Mouse (Mus musculus) layer of hippocampus, adult 2 months (tissue): ENCODE measurements around the gene Hnrnpf. TPM values are rescaled to one million over a fixed set of nuclear protein-coding genes. Genes with fewer than 3 reads are reported as not detected.

Experiments
- DNase-seq, 2 experiments: peaks; one replicate each; pipeline ENCODE4 v3.0.0; 2022; ENCODE audit warnings: low spot score in 2 of 2
- H3K27ac ChIP-seq: fragments of 200-600 bp; 2 replicates; pipeline ENCODE4 v1.8.1; 2022
- H3K4me3 ChIP-seq: fragments of 200-600 bp; 2 replicates; pipeline ENCODE4 v1.8.1; 2022; ENCODE audit warnings: mild to moderate bottlenecking
- CTCF ChIP-seq: fragments of 200-600 bp; conservative IDR thresholded peaks from 2 replicates; pipeline ENCODE4 v1.8.1; 2022; ENCODE audit warnings: antibody characterized with exemption, mild to moderate bottlenecking, moderate library complexity
- total RNA-seq, 2 experiments: library from RNA; stranded (reverse); gene quantifications; 2 replicates each; pipeline ENCODE4 v1.2.3; 2021

Gene Hnrnpf
- total RNA-seq, 2 experiments from 2014 or later = 123 TPM

- H3K4me3 ChIP-seq = peak overlapping the region; percentile 66
- H3K27ac ChIP-seq = peak overlapping the region; percentile 100
- peak; percentile 84 to 93 for DNase-seq
- TF ChIP-seq CTCF = no peak
Observed at GRCm38 (mm10) chr6:117878700-117879407, 21.3 kb upstream of the Hnrnpf start.

- Histone ChIP-seq H3K27ac (peak overlapping the region; percentile 100), H3K4me3 (peak overlapping the region; percentile 66)
- peak; percentile 99 to 100 for DNase-seq
- TF ChIP-seq CTCF = peak; percentile 99
Observed at GRCm38 (mm10) chr6:117879408-117880115, 20.6 kb upstream of the Hnrnpf start.

- TF ChIP-seq CTCF = no peak
- peak overlapping the region; percentile 66 for H3K4me3 ChIP-seq
- DNase-seq = no peak
- peak overlapping the region; percentile 100 for H3K27ac ChIP-seq
Observed at GRCm38 (mm10) chr6:117880394-117880838, 19.7 kb upstream of the Hnrnpf start.

- Histone ChIP-seq H3K27ac (peak overlapping the region; percentile 100; the same call in 1 of the 2 replicates), H3K4me3 (no peak overlapping the region)
- TF ChIP-seq CTCF = no peak
- DNase-seq = no peak
Observed at GRCm38 (mm10) chr6:117881229-117881628, 18.9 kb upstream of the Hnrnpf start.

- DNase-seq = no peak
- Histone ChIP-seq H3K27ac (no peak overlapping the region), H3K4me3 (no peak overlapping the region)
- TF ChIP-seq CTCF = no peak
Observed at GRCm38 (mm10) chr6:117881997-117882396, 18.1 kb upstream of the Hnrnpf start.

GRCm38 (mm10) chr6:117885943-117886342 lies 14.2 kb upstream of the Hnrnpf start:
- no peak for DNase-seq
- H3K27ac ChIP-seq = no peak overlapping the region
- H3K4me3 ChIP-seq = no peak overlapping the region
- TF ChIP-seq CTCF = no peak

- DNase-seq = no peak
- no peak for TF ChIP-seq CTCF
- no peak overlapping the region for H3K4me3 ChIP-seq
- H3K27ac ChIP-seq = no peak overlapping the region
Observed at GRCm38 (mm10) chr6:117888032-117888431, 12.1 kb upstream of the Hnrnpf start.

GRCm38 (mm10) chr6:117888642-117889096 lies 11.5 kb upstream of the Hnrnpf start:
- no peak for TF ChIP-seq CTCF
- no peak overlapping the region for H3K27ac ChIP-seq
- H3K4me3 ChIP-seq = no peak overlapping the region
- DNase-seq = no peak

GRCm38 (mm10) chr6:117890257-117890656 lies 9.9 kb upstream of the Hnrnpf start:
- Histone ChIP-seq H3K27ac (no peak overlapping the region), H3K4me3 (no peak overlapping the region)
- no peak for TF ChIP-seq CTCF
- DNase-seq = no peak

- no peak overlapping the region for H3K27ac ChIP-seq
- DNase-seq = no peak
- TF ChIP-seq CTCF = no peak; the same call in 1 of the 2 replicates
- H3K4me3 ChIP-seq = no peak overlapping the region
Observed at GRCm38 (mm10) chr6:117891369-117892160, 8.6 kb upstream of the Hnrnpf start.

- no peak for DNase-seq
- Histone ChIP-seq H3K27ac (no peak overlapping the region), H3K4me3 (no peak overlapping the region)
- TF ChIP-seq CTCF = no peak
Observed at GRCm38 (mm10) chr6:117892386-117892785, 7.7 kb upstream of the Hnrnpf start.

GRCm38 (mm10) chr6:117893435-117893834 lies 6.7 kb upstream of the Hnrnpf start:
- no peak for TF ChIP-seq CTCF
- H3K27ac ChIP-seq = no peak overlapping the region
- DNase-seq = no peak
- H3K4me3 ChIP-seq = no peak overlapping the region

GRCm38 (mm10) chr6:117897800-117898199 lies 2.3 kb upstream of the Hnrnpf start:
- TF ChIP-seq CTCF = no peak
- Histone ChIP-seq H3K27ac (no peak overlapping the region), H3K4me3 (no peak overlapping the region)
- DNase-seq = no peak
